Mouse (Mus musculus): ENCODE measurements around the gene Rnf138rt1.

Rnf138rt1 gene

DNA sequence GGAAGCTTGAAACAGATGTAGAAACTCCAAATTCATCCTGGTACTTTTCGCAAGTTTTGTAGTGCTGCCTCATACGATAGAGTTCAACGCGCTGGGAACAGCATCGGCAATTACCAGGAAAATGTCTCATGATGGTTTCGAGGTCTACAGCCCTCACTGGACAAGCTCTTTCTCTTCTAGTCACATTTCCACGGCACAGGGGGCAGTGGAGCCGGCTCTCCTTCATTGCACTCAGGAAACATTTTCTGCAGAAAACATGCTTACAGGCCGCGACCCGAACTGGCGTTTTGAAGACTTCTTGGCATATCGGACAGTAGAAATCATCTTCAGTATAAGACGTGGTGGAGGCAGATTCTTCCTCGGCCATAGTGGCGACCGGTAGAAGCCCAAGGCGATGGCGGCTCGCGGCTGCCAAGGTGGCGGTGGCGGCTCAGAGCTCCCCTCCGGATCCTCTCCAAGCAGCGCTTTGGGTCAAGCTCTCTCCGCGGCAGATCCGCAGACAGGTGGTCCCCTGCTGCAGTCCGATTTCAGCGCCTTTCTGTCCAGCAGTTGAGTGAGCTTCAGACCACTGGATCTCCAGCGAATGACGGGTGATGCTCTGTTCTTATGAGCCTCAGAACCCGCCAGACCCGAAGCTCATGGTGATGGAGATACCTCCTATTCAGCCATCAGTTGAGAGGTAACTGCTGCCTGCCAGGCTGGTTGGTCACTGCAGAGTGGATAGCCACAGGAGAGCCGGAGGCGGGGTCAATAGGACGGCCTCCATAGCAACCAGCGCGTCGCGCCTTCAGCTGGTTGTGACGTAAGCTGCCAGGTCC lies at the start of gene Rnf138rt1:
Rnf138rt1 (minus strand) TSS at position 713 of the 818 bp plus-strand sequence.
- peak in 1 of 2 experiments; percentile 15 for DNase-seq (ENCODE audit: low spot score in 2 of 2)

DNA sequence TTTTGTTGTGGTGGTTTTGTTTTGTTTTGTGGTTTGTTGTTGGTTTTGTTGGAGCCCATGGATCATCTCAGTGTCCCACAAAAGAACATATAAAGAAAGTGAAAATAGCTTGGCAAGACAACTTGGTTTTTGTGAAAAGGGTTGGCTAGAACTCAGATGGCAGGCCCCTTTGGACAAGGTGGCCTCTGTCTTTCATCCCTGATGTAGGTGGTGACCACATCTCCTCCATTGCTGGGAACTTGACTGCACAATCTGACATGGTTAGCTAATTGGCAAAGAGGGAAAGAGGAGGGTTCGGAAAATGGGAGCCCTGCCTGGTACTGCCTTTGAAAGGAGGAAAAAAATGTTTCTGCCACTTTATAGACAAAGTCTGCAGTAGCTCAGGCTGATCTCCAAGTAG lies 46.1 kb upstream of the Rnf138rt1 start:
- DNase-seq (ENCODE audit: low spot score in 2 of 2) = no peak

DNA sequence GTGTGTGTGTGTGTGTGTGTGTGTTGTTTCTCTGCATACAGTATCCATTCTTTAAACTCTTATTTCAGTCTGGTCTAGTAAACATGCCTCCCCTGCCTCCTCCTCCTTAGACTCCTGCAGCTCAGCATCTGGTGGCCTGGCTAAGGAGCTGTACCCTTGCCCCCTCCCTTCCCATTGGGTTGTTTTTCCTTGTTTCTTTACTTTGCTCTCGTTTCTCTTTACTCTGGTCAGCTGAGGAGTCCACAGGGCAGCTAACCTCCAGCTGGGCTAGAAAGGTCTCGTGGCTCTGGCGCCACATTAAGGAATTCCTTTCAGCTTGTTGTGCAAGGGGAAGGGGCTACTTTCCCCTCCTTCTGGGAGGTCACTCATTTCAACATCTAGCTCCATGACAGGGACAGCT lies 5.2 kb upstream of the Rnf138rt1 start:
- DNase-seq (ENCODE audit: low spot score in 2 of 2) = no peak

- no peak for DNase-seq (ENCODE audit: low spot score in 2 of 2)
Measured at GRCm38 (mm10) chrX:163761435-163761828, 303 bp upstream of the Rnf138rt1 start.

- no peak for DNase-seq (ENCODE audit: low spot score in 2 of 2)
Measured at GRCm38 (mm10) chrX:163745996-163746395, 15.1 kb downstream of the Rnf138rt1 start.

GRCm38 (mm10) chrX:163743896-163744295 lies 17.2 kb downstream of the Rnf138rt1 start:
- DNase-seq (ENCODE audit: low spot score in 2 of 2) = no peak

DNA sequence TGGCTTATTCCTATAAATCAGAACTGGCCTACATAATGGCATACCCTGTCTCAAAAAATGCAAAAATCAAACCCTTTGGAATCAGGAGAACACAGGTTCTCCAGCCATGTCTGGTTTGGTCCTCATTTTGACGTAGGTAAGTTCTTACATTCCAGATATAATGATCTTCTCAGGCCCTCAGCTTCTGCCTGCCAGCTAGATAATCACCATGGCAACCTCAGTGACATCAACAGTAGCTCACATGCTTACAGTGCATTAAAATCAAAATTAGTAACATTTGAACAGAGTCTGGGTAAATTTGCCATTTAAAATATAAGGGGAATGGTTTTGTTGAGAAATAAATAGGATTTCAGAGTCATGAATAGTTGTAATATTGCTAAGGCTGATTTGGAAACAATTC lies 22.2 kb downstream of the Rnf138rt1 start:
- no peak for DNase-seq (ENCODE audit: low spot score in 2 of 2)

GRCm38 (mm10) chrX:163734145-163734544 lies 27.0 kb downstream of the Rnf138rt1 start:
- DNase-seq (ENCODE audit: low spot score in 2 of 2) = no peak

GRCm38 (mm10) chrX:163723630-163724029 lies 37.5 kb downstream of the Rnf138rt1 start:
- no peak for DNase-seq (ENCODE audit: low spot score in 2 of 2)

GRCm38 (mm10) chrX:163722785-163723577 lies 38.1 kb downstream of the Rnf138rt1 start:
- DNase-seq (ENCODE audit: low spot score in 2 of 2) = no peak

DNA sequence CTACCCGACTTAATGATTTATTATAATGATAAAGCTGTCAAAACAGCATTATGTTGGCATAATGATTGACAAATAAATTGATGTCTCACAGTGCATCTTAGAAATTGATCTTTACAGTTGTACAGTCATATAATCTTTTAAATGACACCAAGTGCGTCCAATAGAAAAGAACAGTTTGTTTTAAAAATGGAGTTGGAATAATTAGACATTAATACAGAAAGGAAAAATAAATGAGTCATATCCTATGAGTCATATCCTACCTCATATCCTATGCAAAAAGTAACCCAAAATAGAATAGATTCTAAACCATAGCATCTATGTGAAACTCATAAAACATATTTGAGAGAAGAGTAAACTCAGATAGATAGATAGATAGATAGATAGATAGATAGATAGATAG lies 40.5 kb downstream of the Rnf138rt1 start:
- DNase-seq (ENCODE audit: low spot score in 2 of 2) = no peak

Measured in frontal cortex, postnatal 10 days (tissue).